Mouse (Mus musculus) kidney, adult 8-10 months (tissue): Measurements from ENCODE around the gene Socs7.
A peak's percentile ranks its signal among the peaks of the same experiment; 100 is the strongest.

Experiments
- DNase-seq, 2 experiments: peaks; one replicate each; pipeline ENCODE4 v3.0.0; 2022

Socs7 gene

GRCm38 (mm10) chr11:97343619-97344018, 18.7 kb upstream of the Socs7 start:
- DNase-seq: peak in 1 of 2 experiments; percentile 59

DNA sequence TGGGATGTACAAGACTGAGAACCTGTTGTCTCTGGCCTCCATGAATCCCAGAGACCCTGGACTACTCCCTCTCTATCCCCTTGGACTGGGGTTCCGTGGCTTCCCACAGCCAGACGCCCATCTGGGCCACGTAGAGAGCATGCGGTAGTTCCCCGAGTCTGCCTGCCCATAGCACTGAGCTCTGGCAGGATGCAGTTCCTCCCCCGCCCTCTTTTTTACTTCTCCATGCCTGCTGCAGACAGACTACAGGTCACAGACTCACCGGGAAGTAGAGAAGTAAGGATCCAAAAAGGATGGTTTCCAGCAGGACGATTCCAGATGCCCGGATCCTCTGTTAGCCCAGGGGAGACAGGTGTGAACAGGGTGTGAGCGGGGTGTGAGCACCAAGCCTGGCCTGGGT, 16.9 kb upstream of the Socs7 start:
- DNase-seq: no peak

DNA sequence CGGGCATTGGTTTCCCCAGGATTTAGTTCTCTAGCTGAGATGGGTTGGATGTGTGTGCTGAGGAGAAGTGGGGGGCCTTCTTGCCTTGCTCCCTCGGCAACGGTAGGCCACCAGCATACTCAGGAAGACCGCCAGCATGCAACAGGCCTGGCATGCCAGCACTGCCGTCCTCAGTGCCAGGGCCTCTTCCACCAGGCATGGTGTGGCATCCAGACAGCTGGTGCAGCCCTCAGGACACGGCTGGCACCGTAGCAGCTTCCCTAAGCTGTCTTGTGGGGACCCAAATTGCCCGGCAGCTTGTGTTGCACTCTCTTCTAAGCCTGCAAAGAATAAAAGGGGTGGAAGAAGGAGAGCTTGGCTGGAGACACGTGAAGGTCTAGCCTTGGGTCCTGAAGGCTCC, 16.0 kb upstream of the Socs7 start:
- DNase-seq: no peak

DNA sequence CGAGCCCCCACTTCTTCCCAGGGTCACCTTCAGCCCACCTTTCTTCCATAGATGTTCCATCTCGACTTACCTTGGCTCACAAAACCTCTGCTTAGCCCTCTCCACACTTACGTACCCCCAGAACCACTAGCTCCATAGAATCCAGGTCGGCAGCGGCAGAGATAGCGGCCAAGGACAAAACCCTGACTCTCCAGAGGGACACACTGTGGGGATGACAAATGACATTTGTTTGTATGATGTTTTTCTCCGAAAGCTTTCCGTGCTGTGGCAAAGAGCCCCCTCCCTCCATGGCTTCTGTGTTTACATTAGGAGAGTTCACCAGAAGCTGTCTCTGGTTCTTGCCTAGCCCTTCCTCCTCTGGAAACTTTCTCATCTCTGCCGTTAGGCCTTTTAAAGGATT, 15.1 kb upstream of the Socs7 start:
- DNase-seq: no peak

- peak; percentile 77 to 83 for DNase-seq
These were observed 12.3 kb upstream of the Socs7 start for GRCm38 (mm10) chr11:97350035-97350434.

- no peak for DNase-seq
These were observed 10.2 kb upstream of the Socs7 start, which contains the start of gene Gpr179 for GRCm38 (mm10) chr11:97352027-97352684. Gene Gpr179, minus strand, starts transcription at chr11:97352077.

GRCm38 (mm10) chr11:97352935-97353597, 9.3 kb upstream of the Socs7 start:
- DNase-seq: no peak

DNA sequence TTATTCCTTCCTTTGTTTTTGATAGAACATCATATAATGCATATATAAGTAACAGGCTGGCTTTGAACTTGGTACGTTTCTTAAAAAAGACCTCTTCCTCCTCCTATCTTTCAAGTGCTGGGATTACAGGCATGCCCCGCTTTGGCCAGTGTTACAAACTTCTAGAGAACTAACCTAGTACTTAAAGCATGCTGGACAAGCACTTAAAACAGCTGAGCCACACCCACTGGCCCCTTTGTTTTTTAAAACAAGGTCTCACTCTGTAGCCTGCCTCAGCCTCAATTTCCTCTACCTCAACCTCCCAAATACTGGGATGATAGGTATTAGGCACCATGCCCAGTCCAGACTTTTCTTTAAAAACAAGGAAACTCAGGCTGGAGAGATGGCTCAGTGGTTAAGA, 7.7 kb upstream of the Socs7 start:
- no peak for DNase-seq

GRCm38 (mm10) chr11:97355247-97355646, 7.1 kb upstream of the Socs7 start:
- DNase-seq: no peak

- peak; percentile 60 to 85 for DNase-seq
These were observed 4.7 kb upstream of the Socs7 start for GRCm38 (mm10) chr11:97357663-97358062.

- DNase-seq: peak in 1 of 2 experiments; percentile 25
These were observed 245 bp downstream of the Socs7 start for GRCm38 (mm10) chr11:97362649-97362942.

DNA sequence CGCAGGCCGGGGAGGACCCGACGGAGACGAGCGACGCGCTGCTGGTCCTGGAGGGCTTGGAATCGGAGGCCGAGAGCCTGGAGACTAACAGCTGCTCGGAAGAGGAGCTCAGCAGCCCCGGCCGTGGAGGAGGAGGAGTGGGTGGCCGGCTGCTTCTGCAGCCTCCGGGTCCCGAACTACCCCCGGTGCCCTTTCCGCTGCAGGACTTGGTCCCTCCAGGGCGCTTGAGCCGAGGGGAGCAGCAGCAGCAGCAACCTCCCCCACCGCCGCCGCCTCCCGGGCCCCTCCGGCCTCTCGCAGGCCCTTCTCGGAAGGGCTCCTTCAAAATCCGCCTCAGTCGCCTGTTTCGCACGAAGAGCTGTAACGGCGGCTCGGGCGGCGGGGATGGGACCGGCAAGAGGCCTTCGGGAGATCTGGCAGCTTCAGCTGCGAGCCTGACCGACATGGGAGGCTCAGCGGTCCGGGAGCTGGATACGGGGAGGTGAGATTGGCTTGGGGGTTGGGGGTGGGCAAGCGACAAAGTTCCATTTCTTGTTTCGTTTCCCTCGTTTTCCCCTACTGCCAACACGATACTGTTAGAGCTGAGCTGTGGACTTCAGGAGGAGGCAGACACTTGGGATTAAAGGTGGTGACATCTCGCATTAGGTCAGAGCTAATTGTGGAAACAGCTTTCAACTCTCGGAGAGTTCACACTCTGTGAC, 742 bp downstream of the Socs7 start:
- DNase-seq: no peak

GRCm38 (mm10) chr11:97363644-97363995, 1.3 kb downstream of the Socs7 start:
- peak in 1 of 2 experiments; percentile 20 for DNase-seq

DNA sequence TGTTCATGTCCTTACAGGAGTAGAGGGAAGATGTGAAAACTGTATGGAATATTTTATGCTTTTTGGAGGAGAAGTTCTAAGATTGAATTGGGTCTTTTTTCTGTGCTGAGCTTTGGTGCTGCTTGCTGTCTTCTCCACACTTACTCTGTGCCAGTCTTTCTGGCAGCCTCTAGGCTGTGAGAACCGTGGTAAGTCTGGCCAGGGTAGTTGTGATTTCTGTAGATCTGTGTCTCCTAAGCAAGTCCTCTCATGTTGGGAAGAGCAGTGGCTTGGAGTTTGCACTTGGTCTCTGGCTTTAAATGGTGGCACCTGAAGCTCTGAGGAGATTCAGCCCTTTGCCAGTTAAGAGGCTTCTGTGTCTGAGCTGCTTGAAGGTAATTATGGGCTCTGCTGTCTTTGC, 3.2 kb downstream of the Socs7 start:
- DNase-seq: no peak

- DNase-seq: no peak
These were observed 6.2 kb downstream of the Socs7 start for GRCm38 (mm10) chr11:97368501-97368900.

DNA sequence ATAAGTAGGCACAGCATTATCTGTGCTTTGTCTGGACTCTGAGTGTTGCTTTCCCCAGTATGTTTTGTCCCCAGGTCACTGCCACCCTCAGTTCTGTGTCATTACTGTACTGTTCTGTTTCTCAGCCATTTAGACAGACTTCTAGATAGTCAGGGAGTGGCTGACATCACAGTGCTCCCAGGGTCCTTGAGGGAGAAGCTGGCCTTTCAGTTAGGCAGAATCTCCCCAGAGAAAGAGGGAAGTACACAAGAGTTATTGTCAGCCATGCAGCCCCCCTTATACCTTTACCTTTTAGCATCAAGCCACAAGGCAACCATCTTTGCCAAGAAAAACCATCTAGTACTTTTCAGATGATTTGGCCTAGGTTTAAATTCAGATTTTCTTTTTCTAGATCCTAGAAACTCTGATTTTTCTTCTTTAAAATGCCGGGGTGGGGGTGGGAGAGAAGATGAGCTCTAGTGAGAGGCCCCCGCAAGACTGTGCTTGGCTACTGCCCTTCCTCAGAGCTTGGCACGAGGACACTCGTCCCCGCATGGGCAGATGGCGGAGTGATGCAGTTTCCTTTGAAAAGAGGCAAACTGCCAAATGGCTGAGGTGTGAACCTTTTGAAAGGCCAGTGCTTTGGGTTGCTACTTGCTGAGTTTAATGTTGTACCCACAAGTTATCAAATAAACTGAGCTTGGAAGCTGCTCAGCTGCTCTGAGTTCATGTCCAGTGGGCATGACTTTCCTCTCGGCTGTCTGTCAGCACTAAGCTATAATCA, 8.2 kb downstream of the Socs7 start:
- DNase-seq: peak; percentile 61 to 76

- DNase-seq: no peak
These were observed 10.0 kb downstream of the Socs7 start for GRCm38 (mm10) chr11:97372159-97372864.

DNA sequence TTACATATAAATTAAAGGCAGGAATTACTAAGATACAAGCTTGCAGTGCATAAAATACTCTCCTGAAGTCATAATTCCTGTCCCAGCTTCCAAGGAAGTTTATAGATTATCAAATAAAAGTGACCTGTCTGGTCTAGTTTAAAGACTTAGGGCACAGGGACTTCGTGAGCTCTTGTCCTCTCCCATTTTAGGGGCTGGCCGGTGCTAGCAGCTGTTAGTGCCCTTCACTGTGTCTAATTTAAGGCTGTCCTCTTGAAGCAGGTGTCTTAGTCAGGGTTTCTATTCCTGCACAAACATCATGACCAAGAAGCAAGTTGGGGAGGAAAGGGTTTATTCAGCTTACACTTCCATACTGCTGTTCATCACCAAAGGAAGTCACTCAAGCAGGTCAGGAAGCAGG, 11.1 kb downstream of the Socs7 start:
- DNase-seq: no peak

DNA sequence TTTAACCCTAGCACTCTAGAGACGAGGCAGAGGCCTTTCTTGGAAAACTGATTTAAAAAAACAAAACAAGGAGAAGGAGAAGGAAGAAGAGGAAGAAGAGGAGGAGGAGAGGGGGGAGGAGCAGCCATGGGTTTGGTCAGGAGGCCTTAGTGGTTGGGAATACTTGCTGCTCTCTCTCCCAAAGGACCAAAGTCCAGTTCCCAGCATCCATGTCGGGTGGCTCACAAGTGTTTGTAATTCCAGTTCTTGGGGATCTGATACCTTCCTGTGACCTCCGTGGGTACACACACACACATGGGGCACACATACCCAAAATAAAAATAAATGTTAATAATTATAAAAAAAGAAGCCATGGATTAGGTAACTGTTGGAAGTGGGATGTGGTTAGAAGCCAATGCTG, 17.7 kb downstream of the Socs7 start:
- peak; percentile 54 to 66 for DNase-seq

- DNase-seq: no peak
These were observed 20.7 kb downstream of the Socs7 start for GRCm38 (mm10) chr11:97383017-97383416.

GRCm38 (mm10) chr11:97383764-97384163, 21.4 kb downstream of the Socs7 start:
- no peak for DNase-seq

DNA sequence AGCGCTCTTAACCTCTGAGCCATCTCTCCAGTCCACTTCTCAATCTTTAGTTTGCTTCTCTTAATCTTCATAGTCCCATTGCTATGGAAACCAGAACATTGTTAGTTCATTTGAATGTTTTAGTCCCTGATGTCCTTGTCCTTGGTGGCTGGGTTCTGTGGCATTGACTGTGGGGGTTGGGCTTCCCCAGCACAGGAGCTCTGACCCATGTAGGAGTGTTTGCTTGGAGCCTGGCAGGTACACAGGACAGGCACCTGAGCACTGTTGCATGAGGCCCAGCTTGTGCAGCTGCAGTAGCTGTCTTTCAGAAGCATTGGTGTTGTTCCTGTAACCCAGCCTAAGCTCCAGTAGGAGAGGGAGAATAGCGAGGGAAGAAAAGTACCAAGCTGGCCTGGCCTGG, 25.5 kb downstream of the Socs7 start:
- no peak for DNase-seq

DNA sequence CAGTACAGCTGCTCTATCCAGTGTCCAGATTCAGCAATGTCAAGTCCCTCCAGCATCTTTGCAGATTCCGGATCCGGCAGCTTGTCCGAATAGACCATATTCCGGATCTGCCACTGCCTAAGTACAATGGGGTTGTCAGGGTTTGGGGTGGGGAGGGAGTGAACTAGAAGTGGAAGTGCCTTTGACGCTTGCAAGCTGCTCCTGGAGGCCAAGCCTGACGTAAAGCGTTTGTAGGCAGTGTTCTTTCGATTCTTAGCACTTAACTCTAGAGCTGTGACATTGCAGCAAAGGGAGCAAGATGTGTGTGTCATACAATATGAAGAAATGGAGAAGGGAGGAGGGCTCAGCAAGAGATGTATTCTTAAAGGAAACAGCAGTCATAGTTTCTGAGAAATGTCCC, 26.8 kb downstream of the Socs7 start:
- DNase-seq: no peak
